Mouse (Mus musculus) natural killer cell, adult 2 months (primary cell): ENCODE results near the gene Trak1.

Experiments
- DNase-seq, 2 experiments: peaks; one replicate each; pipeline ENCODE4 v3.0.0; 2022; ENCODE audit warnings: low spot score in 2 of 2

Gene Trak1

GRCm38 (mm10) chr9:121393104-121393503, 95.8 kb downstream of the Trak1 start:
- no peak for DNase-seq

- no peak for DNase-seq
These were observed 97.6 kb downstream of the Trak1 start for GRCm38 (mm10) chr9:121394882-121395281.

DNA sequence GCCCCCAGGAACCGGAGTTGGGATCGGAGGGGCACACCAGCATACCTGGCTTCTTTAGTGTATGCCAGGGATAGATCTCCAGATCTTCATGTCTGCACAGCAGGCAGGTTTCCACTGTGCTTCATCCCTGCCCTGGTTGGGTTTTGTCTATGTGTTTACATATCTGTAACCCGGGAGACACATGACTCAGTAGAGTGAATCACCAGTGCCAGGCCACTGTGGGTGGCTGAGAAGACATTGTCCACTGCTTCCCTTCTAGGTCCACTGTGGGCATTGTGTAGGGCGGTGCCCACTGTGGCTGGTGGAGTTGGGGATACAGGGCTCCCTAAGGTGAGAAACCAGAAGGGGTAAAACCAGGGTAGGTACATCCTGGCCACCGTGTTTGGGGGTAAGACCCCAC, 98.5 kb downstream of the Trak1 start:
- no peak for DNase-seq

DNA sequence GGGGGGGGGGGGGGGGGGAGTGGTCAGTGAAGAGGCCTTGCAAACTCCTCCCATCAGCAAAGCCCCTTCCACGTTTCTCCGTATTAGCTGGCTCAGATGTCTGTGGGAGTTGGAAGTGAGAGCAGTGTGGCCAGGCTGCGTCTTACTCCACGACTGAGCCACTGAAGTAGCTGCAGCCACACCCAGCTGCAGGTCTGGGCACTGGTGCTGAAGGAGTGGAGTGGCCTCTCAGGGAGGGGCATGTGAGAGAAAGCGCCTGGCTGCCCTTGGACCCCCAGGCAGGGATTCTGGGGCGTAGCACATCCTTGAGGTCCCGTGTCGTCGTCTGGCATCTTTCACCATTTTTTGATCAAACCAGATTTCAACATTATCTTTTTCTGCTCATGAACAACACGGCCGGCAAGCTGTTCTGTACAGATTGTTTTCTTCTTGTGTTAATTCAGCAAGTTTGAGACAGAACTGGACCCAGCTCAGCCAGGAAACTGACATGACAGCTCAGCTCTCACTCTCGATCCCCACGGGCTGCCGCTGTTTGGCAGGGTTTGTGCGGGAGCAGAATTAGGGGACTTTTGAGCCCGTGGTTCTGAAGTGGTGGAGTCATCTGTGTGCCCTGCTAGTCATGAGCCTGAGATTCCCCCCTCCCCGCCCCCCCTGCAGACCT, 100.9 kb downstream of the Trak1 start:
- no peak for DNase-seq

DNA sequence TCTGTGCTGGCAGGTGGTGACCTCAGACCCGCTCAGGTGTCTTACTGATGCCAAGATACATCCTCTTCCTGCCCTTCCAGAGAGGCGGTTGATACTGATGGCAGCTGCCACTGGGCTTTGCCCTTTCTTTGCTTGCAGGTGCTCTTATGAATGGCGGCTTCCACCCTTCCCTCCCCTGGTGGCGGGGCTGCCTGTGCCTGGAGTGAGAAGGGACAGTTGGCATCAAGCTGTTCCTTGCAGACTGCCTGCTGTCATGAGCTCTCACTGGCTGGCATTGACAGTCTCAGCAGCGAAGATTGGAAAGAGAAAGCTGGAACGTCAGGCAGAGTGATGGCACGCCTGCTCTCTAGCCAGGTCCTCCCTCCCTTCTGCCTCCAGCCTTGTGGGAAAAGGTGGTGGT, 101.5 kb downstream of the Trak1 start:
- no peak for DNase-seq

DNA sequence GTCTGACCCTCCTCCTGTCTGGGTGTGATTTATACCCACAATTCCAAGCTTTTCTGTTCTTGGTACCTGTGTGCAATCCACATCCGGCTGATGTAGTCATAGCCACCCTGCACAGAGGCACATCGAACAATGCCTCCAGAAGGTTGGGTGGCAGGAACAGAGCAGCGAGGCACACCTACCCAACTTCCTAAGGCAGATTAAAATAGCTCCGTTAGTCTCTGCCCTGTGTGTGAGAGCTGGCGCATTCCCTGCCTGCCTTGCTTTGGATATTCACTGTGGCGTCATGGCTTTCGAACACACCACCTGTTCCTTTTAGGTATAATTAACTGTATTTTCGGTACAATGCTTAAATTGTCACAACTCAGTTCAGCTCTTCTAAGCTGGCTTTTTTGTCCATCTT, 103.3 kb downstream of the Trak1 start:
- no peak for DNase-seq

DNA sequence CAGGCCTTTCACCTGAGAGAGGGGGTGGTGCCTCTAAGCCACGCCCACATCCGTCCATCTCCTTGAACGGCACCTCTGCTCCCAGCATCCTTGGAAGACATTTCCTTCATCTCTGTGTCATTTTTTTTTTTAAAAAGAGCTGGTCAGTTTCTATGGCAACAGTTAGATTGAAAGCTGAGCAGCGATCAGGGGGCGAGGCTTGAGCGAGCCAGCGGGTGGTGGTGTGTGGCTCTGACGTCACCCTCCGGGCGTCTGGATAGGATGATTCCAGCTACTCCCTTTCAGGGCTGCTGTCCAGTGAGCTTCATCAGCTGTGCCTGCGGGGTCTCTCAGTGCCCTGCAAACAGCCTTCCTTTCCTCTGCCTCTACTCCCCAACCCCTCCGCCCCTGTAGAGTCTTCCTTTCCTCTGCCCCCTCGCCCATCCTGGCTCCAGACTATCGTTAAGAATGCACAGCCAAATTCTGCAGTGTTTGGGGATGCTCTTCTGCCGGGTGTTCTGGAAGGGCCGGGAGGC, 105.9 kb downstream of the Trak1 start:
- DNase-seq, result no peak

DNA sequence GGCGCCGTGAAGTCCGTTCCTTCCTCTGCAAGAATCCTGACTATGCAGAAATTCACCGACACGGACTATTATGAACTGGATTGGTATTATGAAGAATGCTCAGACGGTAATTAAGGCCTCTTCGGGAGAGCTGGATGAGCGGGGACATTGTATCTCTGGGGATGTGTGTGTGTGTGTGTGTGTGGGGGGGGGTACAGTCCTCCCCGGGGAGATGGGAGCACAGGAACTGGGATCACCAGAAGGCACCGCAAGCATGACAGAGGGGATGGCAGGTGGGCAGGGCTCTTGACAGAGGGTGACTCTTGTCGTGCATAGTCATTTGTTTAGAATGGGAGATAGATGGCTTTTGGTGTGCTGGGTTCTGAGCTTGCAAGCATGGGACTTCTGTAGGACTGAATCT, 106.4 kb downstream of the Trak1 start:
- no peak for DNase-seq

DNA sequence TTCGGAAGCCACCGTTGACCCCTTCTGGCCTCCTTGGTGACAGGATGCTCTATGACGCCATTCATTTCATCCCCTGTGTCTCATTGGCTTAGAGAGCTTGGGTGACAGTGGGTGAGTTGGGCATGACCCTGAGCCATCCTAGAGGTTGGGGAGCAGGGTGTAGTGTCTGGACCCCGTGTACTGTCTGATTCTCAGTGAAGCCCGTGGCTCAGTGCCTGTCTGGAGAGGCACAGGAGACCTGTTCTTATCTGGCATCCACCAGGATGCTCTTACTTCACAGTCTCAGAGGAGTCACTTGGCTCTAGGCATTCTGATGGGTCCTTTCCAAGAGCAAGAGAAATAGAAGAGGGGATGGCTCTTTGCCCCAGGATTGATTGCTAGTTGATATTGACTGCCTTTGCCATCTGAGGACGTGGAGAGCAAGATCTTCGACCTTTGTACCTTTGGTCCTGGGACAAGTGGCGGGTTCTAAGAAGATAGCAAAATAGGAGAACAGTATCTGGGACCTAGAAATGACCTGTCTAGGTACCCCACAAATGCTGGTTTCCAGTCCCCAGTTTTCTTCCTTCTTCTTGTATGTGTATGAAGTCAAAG, 107.9 kb downstream of the Trak1 start:
- DNase-seq, result no peak

DNA sequence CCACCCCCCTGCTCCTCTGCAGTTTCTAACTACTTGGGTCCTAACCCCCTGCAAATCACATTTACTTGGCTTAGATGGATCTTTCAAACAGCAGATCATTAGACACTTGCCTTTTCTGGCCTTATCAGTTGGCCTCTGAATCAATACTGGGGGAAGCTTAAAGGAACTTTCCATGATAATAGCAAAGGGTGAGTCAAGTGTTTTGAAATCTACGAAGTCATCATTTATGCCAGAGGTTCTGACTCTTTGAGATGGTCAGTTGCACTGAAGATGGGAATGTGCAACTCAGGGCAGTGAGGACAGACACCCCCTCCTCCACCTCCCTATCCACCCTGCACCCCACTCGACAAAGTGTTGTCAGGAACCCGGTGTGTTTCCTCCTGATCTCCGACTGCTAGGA, 108.5 kb downstream of the Trak1 start:
- no peak for DNase-seq

GRCm38 (mm10) chr9:121414237-121414636, 116.9 kb downstream of the Trak1 start:
- DNase-seq, result no peak

- DNase-seq, result no peak
These were observed 118.4 kb downstream of the Trak1 start for GRCm38 (mm10) chr9:121415626-121416241.

DNA sequence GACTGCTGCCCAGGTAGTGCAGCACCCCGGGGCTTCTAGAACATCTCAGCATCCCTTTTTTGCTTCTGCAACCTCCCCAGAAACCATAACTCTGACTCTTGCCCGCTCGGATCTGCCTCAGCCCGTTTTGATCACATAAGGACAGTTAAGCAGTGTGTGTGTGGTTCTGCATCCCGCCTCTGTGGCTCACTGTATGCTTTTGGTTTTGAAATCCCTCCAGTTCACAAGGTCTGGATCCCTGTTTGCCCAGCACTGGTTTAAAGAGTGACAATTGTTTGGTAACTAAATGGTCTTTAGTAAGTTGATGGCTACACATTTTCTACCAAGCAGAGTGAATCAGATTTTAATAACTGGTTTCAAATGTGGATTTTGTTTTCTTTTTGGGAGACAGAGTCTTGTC, 119.2 kb downstream of the Trak1 start:
- DNase-seq, result no peak

GRCm38 (mm10) chr9:121416872-121417637, 119.8 kb downstream of the Trak1 start:
- DNase-seq, result no peak

DNA sequence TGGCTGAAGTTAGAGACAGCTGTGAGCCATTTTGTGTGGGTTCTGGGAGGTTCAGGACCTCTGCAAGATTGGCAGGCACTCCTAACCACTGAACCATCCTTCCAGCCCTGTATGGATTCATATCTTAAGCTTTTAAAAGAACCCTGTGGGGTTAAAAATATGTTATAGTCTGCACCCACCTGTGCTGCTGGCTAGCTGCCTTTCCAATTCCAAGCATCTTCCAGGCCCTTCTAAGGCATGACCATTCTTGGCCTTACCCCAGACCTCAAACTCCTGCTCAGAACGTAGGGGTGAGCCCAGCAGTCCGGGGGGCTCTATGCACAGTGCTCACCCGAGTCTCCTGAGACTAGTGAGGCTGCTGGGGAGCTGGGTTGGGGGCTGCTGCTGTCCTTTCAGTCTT, 121.7 kb downstream of the Trak1 start:
- no peak for DNase-seq

GRCm38 (mm10) chr9:121419573-121419972, 122.3 kb downstream of the Trak1 start:
- DNase-seq, result peak; percentile 21 to 40

- no peak for DNase-seq
These were observed 123.5 kb downstream of the Trak1 start for GRCm38 (mm10) chr9:121420817-121421216.

DNA sequence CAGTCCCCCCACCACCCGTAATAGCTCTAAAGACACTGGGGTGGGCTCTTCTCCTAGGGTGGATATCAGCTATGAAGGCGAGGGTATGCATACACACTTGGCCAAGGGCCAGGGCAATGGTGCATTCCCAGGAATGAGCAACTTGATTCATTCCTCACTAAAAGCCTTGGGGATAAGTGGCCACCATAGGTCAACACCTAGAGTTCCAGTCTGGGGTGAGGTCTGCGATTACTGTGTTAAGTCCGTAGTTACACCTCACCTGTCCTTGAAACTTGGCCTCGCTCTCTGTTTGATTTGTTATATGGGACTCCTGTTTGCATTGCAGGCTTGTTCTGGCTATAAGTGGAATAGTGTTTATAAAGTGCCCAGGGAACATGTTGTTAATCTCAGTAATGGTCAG, 125.1 kb downstream of the Trak1 start:
- no peak for DNase-seq

GRCm38 (mm10) chr9:121423621-121424020, 126.3 kb downstream of the Trak1 start:
- no peak for DNase-seq

DNA sequence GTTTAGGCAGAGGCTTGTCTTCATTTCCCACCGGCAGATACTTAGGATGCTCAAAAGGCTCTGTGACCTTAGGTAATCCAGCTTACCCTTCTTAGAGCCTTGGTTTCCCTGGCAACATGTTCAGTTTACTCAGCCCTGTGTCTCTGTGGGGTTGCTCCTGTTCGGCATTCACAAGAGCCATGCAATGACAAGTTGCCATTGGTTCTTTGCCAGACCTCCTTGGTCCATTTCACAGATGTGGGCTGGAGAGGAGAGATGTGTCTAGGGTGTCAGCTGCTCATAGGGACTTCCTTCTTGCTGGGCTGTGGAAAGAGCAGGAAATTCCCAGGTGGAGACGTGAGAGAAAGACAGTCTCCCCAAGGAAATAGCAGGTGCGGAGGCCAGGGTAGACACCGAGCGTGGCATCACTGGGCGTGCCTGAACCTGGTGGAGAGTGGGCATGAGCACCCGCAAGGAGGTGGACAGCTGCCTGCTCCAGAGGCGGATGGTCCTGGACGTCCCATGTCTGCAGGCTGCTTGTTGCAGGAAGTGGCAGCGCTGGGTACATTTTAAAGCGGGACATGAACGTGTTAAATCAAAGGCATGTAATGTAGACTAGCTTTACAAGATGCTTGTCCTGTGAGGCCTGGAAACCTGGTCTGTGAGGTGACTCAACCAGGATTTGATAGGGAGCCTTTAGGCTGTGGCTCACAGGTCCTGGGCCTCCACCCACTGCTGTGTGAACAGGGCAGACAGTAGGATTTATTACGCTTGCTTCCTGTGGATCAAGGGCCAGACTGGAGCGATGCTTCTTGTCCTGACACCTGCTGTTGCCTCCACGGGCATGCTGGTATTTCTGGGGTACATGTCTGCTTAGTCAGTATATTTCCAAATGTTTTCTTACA, 127.2 kb downstream of the Trak1 start:
- no peak for DNase-seq

DNA sequence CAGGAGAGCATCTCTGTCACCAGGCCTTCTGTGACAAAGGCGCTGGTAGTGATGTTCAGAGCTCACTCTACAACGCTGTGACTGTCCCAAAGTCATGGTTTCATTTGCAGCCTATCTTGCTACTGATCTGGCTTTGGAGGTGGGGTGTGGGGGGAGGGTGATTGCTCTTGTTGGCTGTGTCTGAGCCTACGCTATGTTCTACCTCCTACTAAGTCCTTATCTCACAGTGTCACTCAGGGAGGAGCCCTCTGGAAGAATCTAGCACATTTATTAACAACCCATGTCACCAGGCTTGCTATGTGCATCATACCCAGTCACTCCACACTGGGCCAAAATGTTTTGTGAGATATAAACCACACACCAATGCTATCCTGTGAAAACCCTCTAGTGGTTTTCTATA, 129.1 kb downstream of the Trak1 start:
- no peak for DNase-seq
